Mouse (Mus musculus) cerebellum, postnatal 36 days (tissue): Measurements from ENCODE around the gene Gm21905.

Experiments used
- DNase-seq, 2 experiments: peaks; one replicate each; pipeline ENCODE4 v3.0.0; 2021 to 2022; ENCODE audit warnings: mixed read lengths in 2 of 2

Gm21905 gene

GRCm38 (mm10) chr5:67946321-67946720, at the start of gene Gm21905:
TSS of gene Gm21905 (minus strand) at chr5:67946421.
- no peak for DNase-seq

DNA sequence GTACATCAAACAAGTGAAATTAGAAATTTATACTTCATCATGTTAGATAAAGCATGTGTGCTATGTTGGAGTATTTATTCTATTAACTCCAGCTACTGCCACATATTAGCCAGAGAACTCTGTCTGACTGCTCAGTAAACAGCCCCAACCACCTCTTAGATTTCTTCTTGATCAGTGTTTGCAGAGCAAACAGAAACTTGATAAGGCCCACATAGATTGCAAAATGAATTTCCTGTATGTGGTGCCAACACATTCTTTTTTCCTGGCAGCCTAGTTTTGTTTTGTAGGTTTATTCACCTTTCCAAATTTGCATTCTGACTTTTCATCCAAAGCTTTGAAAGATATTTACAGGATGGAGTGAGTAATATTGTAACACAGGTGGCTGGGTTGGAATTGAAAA, 44.2 kb upstream of the Gm21905 start:
- DNase-seq = no peak

- no peak for DNase-seq
These were observed 35.8 kb upstream of the Gm21905 start for GRCm38 (mm10) chr5:67981946-67982526.

DNA sequence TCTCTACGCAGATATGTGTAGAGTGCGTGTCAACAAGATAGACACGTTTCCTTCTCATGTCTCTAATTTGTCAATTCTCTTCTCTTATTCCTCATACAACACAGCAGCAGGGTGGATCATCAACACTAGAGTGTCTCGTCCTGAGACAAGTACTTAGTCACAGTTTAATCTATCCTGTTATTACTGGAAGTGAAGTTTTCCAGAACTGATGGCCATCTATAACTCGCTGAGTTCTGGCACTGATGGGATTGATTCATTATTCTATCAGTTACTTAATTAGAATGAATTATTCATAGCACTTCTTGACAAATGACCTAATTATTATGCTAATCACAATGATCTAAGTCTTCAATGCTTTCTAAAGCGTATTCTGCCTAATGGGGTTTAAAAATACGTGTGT, 23.3 kb upstream of the Gm21905 start:
- DNase-seq = no peak

DNA sequence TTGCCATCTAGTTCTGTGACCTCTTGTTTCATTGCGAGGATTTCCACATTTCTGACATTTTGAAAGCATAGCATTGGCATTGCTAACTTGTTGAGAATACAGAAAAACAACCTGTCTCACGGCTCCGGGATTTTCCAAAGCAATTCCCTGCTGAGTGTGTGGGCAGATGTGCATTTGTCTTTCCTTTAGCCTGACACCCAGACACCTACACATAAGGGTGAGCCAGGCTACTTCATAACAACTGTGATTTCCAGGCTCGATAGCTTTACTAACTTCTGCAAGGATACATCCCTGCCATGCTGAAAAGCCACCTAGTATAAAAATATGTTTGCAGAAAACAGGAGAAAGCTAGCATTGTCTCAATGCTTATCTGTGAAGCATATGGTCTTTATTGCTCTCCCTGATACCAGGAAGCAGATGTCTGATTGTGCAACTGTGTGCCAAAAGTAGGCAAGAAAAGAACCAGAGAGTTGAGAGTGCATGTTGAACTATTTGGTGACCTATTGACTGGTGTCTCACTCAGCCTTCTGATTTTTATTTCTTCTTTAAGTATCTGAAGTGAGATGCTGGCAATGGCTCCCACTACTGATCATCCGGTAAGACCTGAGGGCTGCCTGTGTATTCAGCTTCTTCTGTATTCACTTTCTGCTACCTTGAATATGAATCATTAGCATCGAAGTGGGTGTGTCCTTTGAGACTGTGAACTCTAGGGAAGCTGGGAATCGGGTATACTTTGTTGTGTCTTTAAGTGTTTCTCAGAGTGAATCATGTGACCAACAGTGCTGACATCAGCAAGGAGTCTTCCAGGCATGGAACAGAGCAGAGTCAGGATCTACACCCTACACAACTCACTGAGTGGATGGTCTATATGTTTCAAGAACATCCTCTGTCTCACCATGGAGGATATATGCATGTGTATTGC, 15.7 kb upstream of the Gm21905 start:
- DNase-seq = no peak

- no peak for DNase-seq
These were observed 9.3 kb upstream of the Gm21905 start for GRCm38 (mm10) chr5:67955486-67955885.

GRCm38 (mm10) chr5:67954097-67954496, 7.9 kb upstream of the Gm21905 start:
- DNase-seq = no peak

DNA sequence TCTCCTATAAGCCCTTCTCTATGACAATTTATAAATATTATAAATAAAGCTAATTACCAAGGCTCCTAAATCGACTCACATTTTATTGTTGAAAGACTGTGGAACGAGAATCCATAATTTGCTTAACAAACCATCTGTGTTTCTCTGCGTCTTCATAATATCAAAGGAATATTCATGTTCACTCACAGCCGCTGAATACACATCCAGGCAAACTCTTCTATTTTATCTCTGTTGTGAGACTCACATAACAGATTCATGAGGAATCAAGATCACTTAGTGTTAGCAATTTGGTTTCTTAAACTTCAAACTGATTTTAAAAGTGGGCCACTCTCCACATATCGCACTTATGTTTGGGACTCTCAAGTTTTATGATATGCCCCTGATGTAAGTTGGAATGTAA, 1.9 kb upstream of the Gm21905 start:
- DNase-seq = no peak

- DNase-seq = no peak
These were observed 785 bp upstream of the Gm21905 start for GRCm38 (mm10) chr5:67947006-67947405.

DNA sequence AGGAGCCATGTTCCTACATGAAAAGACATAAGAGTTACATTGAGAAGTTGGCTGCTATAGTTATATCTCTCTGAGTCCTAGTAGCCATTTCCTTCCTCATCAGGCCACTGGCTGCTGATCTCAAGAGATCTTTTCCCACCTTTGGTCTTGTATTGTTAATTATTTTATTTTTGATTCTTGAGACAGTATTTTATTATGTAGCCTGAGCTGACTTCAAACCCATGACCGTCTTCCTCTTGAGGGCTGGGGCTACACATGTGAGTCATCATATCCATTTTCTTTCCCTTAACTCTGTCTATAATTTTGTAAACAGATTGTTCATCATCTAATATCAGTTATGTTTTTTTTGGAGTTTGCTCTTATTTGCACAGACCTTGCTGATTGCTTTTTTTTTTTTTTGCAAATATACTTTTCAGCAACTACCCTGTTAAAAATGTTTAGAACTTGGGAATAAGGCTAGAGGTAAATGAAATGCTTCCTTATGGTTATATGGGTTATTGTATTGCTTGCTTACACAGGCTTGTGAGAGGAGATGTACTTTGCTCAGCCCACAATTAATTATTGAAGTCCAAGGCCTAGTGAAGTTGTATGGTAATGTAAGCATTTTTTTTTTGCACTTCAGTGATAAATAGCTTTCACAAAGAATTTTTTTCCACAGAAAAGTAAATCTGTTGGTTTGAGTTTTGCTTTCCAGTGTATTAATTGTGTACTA, 2.0 kb downstream of the Gm21905 start:
- DNase-seq = no peak

DNA sequence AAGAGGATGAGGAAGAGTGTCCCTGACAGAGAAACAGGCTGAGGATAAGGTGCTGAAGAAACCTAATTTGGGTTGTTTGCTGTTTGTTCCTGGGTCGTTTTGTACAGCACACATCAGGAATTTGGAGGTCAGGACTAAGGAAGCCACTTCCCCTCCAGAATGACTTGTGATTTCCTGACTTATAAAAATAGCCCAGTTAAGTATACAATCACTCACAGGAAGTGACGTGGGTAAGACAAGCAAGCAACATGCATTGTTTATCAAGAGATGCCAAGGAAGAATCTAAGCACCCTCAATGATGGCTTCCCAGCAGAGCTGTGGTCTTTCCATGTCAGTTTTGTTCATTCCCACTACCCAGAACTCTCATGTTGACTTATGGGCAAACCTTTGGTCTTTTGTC, 3.0 kb downstream of the Gm21905 start:
- no peak for DNase-seq

GRCm38 (mm10) chr5:67941369-67941768, 4.9 kb downstream of the Gm21905 start, which contains the start of gene Gm5108:
TSS of gene Gm5108 (plus strand) at chr5:67941669.
- no peak for DNase-seq

DNA sequence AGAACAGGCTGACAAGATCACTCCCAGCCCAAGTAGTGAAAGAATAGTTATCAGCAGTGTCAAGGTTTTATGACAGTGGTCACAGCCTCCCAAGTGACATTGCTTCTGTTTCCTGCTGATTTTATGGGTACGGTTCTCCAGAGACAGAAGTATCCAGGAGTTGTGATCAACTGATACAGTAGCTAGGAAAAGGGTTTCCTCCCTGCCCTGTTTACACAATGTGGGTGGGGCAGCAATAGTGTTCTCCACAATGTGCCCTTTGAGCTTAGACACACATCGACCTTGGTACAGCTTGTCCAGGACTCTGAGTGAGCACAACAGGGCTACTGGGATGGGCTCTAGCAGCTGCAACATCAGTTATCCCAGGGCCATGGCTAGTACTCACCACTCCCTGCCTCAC, 14.6 kb downstream of the Gm21905 start:
- no peak for DNase-seq

DNA sequence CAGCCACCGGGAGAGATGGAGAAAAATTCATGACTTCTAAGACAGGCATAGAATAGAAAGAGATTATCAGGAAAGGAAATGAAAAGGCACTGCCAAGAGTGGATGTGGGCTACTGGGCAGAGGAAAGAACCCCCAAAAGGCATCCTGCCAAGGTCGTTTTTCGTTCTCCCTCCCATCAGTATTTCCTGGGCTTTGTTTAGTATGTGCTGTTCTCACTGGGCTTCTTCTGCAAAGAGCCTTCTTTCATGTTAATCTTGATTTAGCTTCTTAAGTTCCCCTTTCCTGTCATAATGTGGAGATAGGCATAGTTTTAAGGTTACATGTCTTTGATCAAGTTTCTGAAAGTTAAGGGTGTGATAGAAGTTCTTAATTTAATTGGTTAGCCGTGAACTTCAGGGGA, 15.6 kb downstream of the Gm21905 start:
- DNase-seq = no peak

DNA sequence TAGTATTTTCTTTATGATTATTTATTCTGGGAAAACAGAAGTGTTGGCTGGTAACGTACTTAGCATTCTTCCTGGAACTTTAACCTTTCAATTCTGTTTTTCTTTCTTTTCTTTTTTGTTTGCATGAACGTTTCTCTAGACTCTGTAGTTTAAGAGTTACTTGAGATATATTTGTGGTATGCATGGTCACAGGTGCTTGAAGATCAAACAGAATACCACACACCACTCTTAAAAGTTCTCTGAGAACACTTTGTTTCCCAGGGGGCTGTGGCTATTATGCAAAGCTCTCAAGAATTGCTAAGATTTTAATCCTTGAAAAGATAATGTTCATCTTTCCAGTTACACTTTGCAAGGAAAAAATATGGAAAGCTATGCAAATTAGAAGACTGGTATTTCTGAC, 41.7 kb downstream of the Gm21905 start:
- DNase-seq = no peak

GRCm38 (mm10) chr5:67898921-67899320, 47.3 kb downstream of the Gm21905 start:
- no peak for DNase-seq

DNA sequence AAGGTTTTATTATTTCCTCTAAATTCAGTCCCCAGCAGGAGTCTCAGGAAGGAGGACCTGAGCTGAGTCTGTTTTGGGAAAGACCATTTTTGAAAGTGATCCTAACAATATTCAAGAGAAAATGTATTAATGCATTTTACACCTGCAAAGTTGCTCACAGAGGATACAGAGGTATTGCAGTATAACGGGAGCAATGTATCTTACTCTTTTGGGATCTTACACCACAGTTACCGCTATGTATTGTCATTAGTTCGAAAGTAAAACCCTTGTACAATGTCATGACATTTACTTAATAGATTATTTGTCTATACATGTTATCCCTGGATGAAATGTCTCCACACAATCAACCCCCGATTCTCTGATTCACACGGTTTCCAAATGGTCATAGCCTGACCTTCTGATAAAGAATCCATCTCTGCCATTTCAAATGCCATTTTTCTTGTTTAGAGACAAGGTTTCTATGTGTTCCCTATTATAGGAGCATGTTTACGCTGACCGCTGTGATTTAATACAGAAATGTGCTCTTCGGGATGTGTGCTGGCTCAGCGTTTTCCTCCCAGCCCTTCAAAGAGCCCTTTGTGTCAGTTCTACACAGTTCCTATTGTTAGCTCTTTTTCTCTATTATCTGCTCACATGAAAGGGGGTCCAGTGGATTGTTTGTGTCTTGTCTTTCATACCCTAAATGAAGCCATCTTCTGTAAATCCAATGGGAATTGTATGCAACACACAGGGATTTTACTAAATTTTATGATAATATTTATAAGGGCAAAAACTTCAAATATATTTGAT, 61.6 kb downstream of the Gm21905 start:
- DNase-seq = no peak

GRCm38 (mm10) chr5:67883564-67884171, 62.6 kb downstream of the Gm21905 start:
- no peak for DNase-seq
